Mouse (Mus musculus): ENCODE measurements around the gene Htr6.

Gene Htr6

GRCm38 (mm10) chr4:139043600-139043999 is 31.8 kb downstream of the Htr6 start:
- no peak for DNase-seq

DNA sequence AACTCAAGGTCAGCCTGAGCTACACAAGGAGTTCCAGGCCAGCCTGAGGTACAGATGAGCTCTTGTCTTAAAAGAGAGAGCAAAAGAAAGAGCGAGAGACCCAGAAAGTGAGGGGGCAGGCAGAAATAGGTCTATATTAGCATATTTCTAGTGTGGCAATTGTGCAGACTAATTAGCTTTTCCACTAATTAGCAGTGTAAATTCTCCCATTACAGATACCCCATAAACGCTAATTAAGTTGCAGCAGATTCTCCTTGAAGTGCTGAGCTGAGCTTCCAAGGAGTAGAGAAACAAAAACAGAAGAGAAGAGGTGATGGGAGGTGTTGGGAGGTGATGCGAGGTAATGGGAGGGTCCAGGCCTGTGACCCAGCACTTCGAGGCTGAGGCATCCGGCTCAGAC is 32.8 kb downstream of the Htr6 start:
- DNase-seq = no peak

- no peak for DNase-seq
These were observed 35.1 kb downstream of the Htr6 start for GRCm38 (mm10) chr4:139040084-139040839.

DNA sequence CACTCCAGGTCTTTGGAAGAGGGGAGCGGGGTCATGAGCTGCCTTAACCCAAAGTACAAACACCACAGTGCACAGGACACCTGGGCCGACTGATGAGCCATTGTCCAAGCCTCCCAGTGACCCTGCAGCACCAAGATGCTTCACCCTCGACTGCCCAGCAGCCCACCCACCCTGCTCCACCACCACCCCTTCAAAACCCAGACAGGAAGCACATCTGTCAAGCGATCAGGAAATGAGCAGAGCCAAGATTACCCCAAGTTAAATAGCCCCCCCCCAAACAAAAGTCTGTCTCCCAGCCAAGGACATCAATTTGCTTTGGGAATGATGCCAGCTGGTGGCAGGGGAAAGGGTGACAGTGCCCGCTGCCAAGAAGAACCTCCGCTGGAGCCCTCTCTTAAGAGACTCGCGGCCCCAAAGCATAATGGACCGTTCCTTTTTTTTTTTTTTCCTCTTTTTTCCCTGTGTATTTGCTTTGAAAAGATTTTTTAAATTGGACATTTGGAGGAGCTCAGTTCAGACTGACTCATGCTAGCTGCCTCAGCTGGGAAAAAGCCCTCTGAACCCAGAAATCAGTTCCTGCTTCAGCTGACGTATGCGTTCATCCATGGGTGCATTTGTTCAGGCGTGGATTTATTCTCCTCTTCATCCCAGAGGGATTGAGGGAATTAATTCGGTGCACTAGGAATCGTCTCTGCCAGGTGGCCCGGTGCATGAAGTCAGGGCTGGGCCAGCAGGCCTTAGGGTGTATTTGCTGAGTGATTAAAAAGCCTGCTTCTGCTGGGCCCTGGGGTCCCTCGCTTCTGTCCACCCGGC is 37.4 kb downstream of the Htr6 start:
- DNase-seq = peak; percentile 45 to 55

DNA sequence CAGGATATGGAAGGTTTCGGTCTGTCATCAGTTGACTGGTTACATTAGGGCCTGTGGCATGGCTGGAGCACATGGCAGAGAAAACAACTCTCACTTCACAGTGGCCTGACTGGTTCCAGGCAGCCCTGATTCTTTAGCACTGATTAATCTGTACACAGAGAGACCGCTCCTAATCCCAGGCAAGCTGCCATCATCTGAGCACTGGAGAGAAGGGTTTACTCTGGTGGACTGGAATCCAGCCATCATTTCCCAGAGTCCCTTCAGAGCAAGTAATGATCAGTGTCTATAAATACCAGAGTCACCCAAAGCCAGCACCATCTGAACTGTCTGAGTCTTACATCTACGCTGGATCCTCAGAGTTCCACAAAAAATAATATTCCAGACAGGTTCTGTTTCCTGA is 39.6 kb downstream of the Htr6 start:
- no peak for DNase-seq

DNA sequence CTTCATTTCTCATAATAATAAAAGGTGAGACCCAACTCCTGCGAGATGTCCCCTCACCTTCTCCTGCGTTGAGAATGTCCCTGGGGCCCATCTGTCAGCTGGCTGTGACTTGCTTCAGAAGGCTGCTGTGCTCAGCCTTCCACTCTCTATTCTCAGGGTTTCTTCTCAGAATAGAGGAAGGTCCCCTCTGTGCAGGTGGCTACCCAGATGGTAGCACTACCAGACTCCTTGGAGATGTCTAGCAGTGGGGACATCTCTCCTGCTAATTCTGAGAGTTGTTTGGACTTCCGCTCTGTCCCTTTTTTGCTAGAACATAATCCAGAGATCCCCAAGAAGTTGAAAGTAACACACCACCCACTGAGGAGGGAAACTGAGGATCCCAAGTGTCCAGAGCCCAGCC is 40.4 kb downstream of the Htr6 start:
- no peak for DNase-seq

- no peak for DNase-seq
These were observed 40.8 kb downstream of the Htr6 start for GRCm38 (mm10) chr4:139034540-139034939.

GRCm38 (mm10) chr4:139034010-139034367 is 41.4 kb downstream of the Htr6 start:
- DNase-seq = no peak

DNA sequence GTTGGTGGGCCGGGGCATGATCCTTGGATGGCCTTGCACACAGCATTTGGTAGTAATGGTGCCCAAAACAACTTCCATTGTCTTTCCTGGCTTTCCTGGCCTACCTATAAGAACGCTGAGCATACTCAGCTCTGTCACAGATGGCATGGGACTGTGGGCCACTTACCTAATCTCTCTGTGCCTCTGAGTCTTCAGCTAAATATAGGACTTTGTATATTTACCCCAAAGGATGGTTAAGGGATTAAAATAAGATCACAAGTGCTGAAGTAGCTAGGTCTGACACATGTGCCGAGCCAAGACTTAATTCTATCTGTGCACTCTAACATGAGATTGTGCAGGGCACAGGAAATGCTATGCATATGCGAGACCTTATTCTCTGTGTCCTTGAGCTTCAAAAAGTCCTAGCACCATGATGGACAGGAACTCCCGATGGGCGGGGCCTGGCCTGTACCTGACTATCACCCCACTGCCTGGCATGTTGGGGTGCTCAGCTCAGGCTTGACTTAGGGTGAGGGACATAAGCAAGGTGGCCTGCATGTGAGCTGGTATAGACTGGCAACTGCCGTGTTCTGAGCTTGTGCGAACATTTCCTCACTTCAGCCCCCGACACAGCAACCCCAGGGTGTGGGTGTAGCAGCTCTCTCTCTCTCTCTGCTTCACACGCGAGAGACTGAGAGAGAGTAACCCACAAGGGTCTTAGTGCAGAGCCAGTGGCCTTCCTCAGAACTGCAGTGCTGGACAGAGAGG is 41.9 kb downstream of the Htr6 start:
- no peak for DNase-seq

GRCm38 (mm10) chr4:139032521-139032920 is 42.8 kb downstream of the Htr6 start:
- no peak for DNase-seq

DNA sequence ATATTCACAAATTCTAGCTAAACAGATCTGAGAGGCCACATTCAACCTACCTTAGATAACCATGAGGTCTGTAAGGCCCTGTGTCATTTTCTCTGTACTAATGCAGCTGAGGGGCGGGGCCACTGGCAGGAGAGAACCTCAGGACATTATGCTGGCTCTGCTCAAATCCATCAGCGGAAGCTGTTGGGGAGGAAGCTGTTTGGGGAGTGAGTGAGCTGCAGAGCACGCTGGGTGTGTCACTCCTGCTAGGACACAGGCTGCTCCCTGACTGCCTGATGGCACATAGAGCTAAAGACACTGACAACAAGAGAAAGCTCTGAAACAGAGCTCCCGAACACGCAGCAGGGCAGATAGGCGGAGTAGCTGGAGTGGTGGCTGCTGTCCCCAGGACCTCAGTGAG is 44.7 kb downstream of the Htr6 start:
- DNase-seq = no peak

DNA sequence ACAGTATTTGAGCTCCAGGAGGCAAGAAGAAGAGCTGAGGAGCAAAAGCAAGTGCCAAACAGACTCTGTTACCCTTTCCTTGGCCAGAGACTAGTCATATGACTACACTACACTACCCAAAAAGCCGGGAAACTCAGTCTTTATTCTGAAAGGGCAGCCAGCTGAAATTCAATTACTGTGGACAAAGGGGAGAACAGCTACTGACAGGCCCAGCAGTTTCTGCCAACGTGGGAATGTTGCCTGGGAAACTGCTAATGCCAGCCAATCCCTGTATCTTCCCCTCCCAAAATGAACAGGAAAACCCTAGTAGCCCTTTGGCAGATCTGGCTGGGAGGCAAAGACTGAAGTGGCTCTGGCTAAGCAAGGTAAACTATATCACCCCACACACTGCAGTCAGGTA is 51.0 kb downstream of the Htr6 start:
- DNase-seq = no peak

- no peak for DNase-seq
These were observed 55.0 kb downstream of the Htr6 start for GRCm38 (mm10) chr4:139020385-139020784.

- DNase-seq = no peak
These were observed 56.0 kb downstream of the Htr6 start for GRCm38 (mm10) chr4:139019413-139019812.

DNA sequence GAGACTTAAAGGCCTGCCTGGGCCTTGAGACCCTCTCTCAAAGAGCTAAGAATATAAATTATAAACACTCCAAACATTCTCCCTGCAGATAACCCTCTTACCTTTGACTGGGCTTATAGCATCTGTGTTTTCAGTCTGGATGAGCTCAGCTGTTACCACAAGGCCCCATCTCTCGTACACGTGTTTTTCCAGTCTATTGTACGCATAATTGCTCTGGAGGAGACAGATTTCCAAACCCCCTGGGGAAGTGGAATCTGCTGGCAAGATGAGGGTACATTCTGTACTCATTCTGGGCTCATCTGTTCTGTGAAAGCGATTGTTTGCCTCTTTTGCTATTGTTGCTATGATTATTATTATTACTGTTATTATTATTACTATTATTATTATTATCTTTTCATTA is 56.4 kb downstream of the Htr6 start:
- no peak for DNase-seq

- no peak for DNase-seq
These were observed 57.0 kb downstream of the Htr6 start for GRCm38 (mm10) chr4:139018388-139018787.

GRCm38 (mm10) chr4:139014793-139015192 is 60.6 kb downstream of the Htr6 start:
- DNase-seq = no peak

- DNase-seq = peak in 1 of 2 experiments; percentile 45
These were observed 62.1 kb downstream of the Htr6 start for GRCm38 (mm10) chr4:139013281-139013680.

GRCm38 (mm10) chr4:139011201-139011702 is 64.1 kb downstream of the Htr6 start:
- no peak for DNase-seq

All from kidney, postnatal 25 days (tissue).